Mouse (Mus musculus) hindbrain, postnatal 0 days (tissue): ENCODE measurements at regions not wholly inside any gene's neighbourhood (a gene's known extent, or its start where the extent isn't known, plus 50 kb on each side); places are given as distances from the start of the nearest gene placed in this dataset.

Experiments used
- ATAC-seq: fragments of 200-750 bp; cut with Nextera tagmentation; 2 replicates; pipeline ENCODE4 v1.8.0; 2017; ENCODE audit warnings: mild to moderate bottlenecking, moderate TSS enrichment, moderate library complexity
- DNase-seq: peaks from one replicate; pipeline ENCODE4 v3.0.0-alpha.2; 2015; ENCODE audit warnings: low spot score
- H3K27ac ChIP-seq: fragments of 300-500 bp; sonication (generic); 2 replicates; pipeline ENCODE4 v1.5.1; 2014; ENCODE audit warnings: mild to moderate bottlenecking
- H3K27me3 ChIP-seq: fragments of 300-500 bp; sonication (generic); 2 replicates; pipeline ENCODE4 v1.6.1; 2014; ENCODE audit warnings: low read length, mixed read lengths; ENCODE audit not compliant: insufficient read depth
- H3K36me3 ChIP-seq: fragments of 300-500 bp; sonication (generic); 2 replicates; pipeline ENCODE4 v1.6.1; 2014; ENCODE audit warnings: low read length, mixed read lengths; ENCODE audit not compliant: insufficient read depth
- H3K4me1 ChIP-seq: fragments of 300-500 bp; sonication (generic); 2 replicates; pipeline ENCODE4 v1.6.1; 2014; ENCODE audit warnings: antibody characterized with exemption, low read length, mixed read lengths; ENCODE audit not compliant: insufficient read depth
- H3K4me2 ChIP-seq: fragments of 300-500 bp; sonication (generic); 2 replicates; pipeline ENCODE4 v1.6.1; 2014; ENCODE audit warnings: low read depth, mild to moderate bottlenecking, low read length, moderate library complexity, mixed read lengths
- H3K4me3 ChIP-seq: fragments of 300-500 bp; sonication (generic); 2 replicates; pipeline ENCODE4 v1.5.1; 2014; ENCODE audit warnings: low read length
- H3K9ac ChIP-seq: fragments of 300-500 bp; sonication (generic); replicated peaks from 2 replicates; pipeline ENCODE4 v1.6.1; 2014; ENCODE audit warnings: mild to moderate bottlenecking, low read length, moderate library complexity, mixed read lengths
- H3K9me3 ChIP-seq: fragments of 300-500 bp; sonication (generic); 2 replicates; pipeline ENCODE4 v1.6.1; 2016; ENCODE audit warnings: low read length, mixed read lengths
- CTCF ChIP-seq: IDR thresholded peaks from 2 replicates; pipeline ENCODE4 v1.5.1; 2016; ENCODE audit warnings: antibody characterized with exemption, control low read depth, low read depth
- WGBS: fragments of 180-500 bp; shearing (Covaris S2); extraction: QIAGEN DNeasy Blood & Tissue Kit; methylation state at CpG from one replicate; pipeline ENCODE4 v1.1.7; 2014; 5-methylcytosine and 5-hydroxymethylcytosine counted together

DNA sequence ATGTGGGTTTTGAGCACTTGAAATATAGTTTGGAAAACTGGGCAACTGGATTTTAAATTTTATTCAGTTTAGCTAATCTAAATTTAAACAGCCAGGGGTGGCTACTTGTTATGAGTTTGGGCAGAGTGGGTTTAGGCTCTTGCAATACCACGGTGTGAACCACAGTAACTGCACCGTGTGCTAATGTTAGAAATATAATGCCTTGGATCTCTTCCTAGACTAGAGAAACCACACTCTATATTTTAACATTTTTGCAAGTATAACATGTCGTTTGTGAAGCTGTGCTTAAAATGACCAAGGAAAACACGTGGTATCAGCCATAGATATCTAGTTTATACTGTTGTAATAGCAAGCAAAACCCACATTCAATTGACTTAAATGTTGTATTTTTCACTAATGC, 245.9 kb upstream of the Lcorl start:
- Histone ChIP-seq H3K27me3 (no peaks in the 10 kb centered on the region), H3K4me2 (no peak overlapping the region), H3K4me3 (no peak overlapping the region), H3K9me3 (no peaks in the 10 kb centered on the region), H3K9ac (no peak overlapping the region), H3K4me1 (no peaks in the 10 kb centered on the region), H3K27ac (no peak overlapping the region), H3K36me3 (no peaks in the 10 kb centered on the region)
- 83% methylated on average over 4 of the region's 4 CpGs for WGBS
- ATAC-seq (no peak), DNase-seq (no peak)
- TF ChIP-seq CTCF = no peak

DNA sequence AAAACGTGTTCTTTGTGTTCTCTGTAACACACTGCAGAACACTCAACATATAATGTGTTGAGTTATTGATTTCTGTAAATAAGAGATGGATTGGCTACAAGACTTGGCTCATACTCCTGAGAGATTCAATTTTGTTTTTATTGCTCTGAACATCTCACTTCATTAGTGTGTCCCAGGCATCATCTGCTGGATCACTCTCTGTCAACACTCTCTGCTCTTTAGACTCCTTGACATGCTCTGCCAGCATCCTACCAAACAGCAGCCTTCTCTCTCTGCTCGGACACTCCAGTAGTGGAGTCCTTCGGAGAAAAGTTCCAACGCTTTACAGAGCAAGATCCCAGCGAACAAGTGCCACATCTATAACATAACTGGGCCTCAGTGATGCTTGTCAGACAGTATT, 235.1 kb upstream of the Lcorl start:
- TF ChIP-seq CTCF = no peak
- ATAC-seq (no peak), DNase-seq (no peak)
- no peak overlapping the region for H3K9ac ChIP-seq
- no peaks in the 10 kb centered on the region for H3K4me1 ChIP-seq
- H3K27ac ChIP-seq = no peak overlapping the region
- no peaks in the 10 kb centered on the region for H3K36me3 ChIP-seq
- H3K9me3 ChIP-seq = no peaks in the 10 kb centered on the region
- H3K4me3 ChIP-seq = no peak overlapping the region
- WGBS = 85% methylated on average over 5 of the region's 5 CpGs
- no peaks in the 10 kb centered on the region for H3K27me3 ChIP-seq
- no peak overlapping the region for H3K4me2 ChIP-seq

DNA sequence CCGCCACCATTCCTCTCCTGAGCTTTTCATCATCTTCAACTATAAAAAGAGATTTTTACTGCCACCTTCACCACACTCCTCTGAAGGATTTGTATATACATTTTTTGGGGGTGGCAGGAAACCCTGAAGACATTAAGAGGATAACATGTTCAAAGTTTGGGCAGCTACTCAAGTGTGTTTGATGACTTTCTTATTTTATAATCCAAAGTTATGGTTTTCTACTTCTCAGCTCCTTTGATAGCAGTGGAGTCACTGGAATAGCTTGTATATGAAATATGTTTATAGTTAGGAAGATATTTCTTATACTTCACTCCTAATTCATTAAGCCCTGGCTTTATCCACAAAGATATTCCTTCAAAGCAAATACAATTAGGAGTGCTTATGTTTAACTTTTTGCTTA, 229.5 kb upstream of the Lcorl start:
- WGBS = 92% methylated on average over 1 of the region's 1 CpGs
- Histone ChIP-seq H3K9me3 (no peaks in the 10 kb centered on the region), H3K36me3 (no peaks in the 10 kb centered on the region), H3K27ac (no peak overlapping the region), H3K4me2 (no peak overlapping the region), H3K27me3 (no peaks in the 10 kb centered on the region), H3K4me1 (no peaks in the 10 kb centered on the region), H3K4me3 (no peak overlapping the region), H3K9ac (no peak overlapping the region)
- no peak for TF ChIP-seq CTCF
- DNase-seq (no peak), ATAC-seq (no peak)

DNA sequence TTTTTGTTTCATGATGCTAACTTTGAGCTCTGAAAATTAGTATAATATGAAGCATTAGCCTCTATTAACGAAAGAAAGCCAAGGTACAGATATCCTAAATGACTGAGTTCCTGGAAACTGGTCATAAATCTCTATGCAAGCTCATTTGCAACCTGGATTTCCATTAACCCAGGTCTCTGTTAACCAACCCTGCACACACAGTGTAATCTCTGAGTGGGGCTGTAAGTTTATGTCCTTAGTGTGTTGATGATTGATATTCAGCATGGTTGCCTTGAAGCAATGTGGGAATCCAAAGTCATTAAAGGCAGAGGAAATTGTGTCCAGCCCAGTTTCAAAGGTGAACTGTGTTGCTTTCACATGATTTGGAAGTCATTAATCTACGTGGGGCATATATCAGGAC, 225.9 kb upstream of the Lcorl start:
- no peak overlapping the region for H3K4me2 ChIP-seq
- H3K4me3 ChIP-seq = no peak overlapping the region
- H3K36me3 ChIP-seq = no peaks in the 10 kb centered on the region
- no peak for DNase-seq
- H3K27ac ChIP-seq = no peak overlapping the region
- no peak for ATAC-seq
- no peak overlapping the region for H3K9ac ChIP-seq
- no peaks in the 10 kb centered on the region for H3K9me3 ChIP-seq
- no peak for TF ChIP-seq CTCF
- 86% methylated on average over 2 of the region's 2 CpGs for WGBS
- no peaks in the 10 kb centered on the region for H3K27me3 ChIP-seq
- H3K4me1 ChIP-seq = no peaks in the 10 kb centered on the region

DNA sequence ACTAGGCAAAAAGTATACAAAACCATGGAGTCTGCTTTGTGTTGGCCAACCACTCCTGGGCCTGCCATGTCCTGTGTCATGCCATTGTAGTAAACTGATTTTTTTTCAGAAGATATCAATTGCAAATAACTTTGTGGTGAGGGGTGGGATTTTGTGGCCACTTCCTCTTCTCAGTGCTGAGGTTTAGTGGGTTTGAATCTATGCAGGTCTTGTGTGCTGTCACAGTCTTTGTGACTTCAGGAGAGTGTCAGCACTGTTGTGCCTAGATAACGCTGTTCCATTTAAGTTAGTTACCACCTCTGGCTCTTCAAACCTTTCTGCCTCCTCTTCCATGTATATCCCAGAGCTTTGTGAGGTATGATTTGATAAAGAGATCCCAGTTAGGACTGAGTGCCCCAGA, 216.3 kb upstream of the Lcorl start:
- Histone ChIP-seq H3K9me3 (no peaks in the 10 kb centered on the region), H3K4me3 (no peak overlapping the region), H3K36me3 (no peaks in the 10 kb centered on the region), H3K4me2 (no peak overlapping the region), H3K9ac (no peak overlapping the region), H3K27me3 (no peaks in the 10 kb centered on the region), H3K27ac (no peak overlapping the region), H3K4me1 (no peaks in the 10 kb centered on the region)
- DNase-seq = no peak
- no peak for TF ChIP-seq CTCF
- WGBS = 93% methylated on average over 1 of the region's 1 CpGs
- ATAC-seq = no peak

DNA sequence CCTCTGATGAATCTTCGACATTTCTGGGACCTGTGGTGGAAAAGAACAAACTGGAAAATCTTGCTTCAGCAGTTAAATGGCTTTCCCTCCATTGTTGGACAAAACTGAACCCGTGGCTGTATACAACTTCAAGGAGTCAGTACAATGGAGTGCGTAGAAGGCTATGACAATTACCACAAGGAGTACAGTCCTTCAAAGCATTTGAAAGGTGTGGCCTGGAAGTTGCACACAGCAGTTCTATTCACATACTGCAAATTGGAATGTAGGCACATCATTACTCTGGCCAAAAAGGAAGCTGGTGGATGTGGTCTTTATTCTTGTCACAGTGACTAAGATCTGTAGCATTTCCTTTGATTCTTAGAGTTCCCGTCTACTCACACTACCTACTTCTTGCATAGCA, 215.7 kb upstream of the Lcorl start:
- no peak overlapping the region for H3K4me2 ChIP-seq
- H3K27me3 ChIP-seq = no peaks in the 10 kb centered on the region
- no peak for TF ChIP-seq CTCF
- no peaks in the 10 kb centered on the region for H3K9me3 ChIP-seq
- no peak overlapping the region for H3K9ac ChIP-seq
- WGBS = 72% methylated on average over 4 of the region's 4 CpGs
- no peak overlapping the region for H3K4me3 ChIP-seq
- no peak for DNase-seq
- H3K4me1 ChIP-seq = no peaks in the 10 kb centered on the region
- H3K36me3 ChIP-seq = no peaks in the 10 kb centered on the region
- no peak overlapping the region for H3K27ac ChIP-seq
- ATAC-seq = no peak

DNA sequence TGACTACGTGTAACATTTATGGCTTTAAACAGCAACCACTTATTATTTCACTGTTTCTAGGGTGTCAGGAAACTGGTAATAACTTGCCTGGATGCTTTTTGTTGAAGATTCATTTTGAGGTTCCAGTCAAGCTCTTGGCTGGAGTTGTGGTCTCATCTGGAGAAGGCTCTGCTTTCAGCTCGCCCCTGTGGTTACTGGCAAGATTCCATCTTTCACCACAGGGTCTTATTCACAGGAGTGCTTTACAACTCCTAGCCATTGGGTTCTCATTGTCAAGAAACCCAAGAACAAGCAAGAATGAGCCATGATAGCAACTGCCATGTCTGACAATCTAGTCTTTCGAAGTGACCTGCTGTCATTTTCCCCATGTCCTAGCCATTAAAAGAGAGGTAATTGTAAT, 202.5 kb upstream of the Lcorl start:
- no peak overlapping the region for H3K9ac ChIP-seq
- H3K4me2 ChIP-seq = no peak overlapping the region
- no peaks in the 10 kb centered on the region for H3K4me1 ChIP-seq
- H3K27me3 ChIP-seq = no peaks in the 10 kb centered on the region
- H3K9me3 ChIP-seq = no peaks in the 10 kb centered on the region
- TF ChIP-seq CTCF = no peak
- DNase-seq (no peak), ATAC-seq (no peak)
- no peaks in the 10 kb centered on the region for H3K36me3 ChIP-seq
- H3K27ac ChIP-seq = no peak overlapping the region
- no peak overlapping the region for H3K4me3 ChIP-seq
- WGBS = 77% methylated on average over 3 of the region's 3 CpGs
